Mouse (Mus musculus): ENCODE measurements at regions not wholly inside any gene's neighbourhood (a gene's known extent, or its start where the extent isn't known, plus 50 kb on each side); places are given as distances from the start of the nearest gene placed in this dataset.
A peak's percentile ranks its signal among the peaks of the same experiment; 100 is the strongest.
"Not testable (repeated sequence)": the region's sequence is repeated elsewhere in the genome, so short reads cannot be mapped to it uniquely, and the experiment has no call there.

DNA sequence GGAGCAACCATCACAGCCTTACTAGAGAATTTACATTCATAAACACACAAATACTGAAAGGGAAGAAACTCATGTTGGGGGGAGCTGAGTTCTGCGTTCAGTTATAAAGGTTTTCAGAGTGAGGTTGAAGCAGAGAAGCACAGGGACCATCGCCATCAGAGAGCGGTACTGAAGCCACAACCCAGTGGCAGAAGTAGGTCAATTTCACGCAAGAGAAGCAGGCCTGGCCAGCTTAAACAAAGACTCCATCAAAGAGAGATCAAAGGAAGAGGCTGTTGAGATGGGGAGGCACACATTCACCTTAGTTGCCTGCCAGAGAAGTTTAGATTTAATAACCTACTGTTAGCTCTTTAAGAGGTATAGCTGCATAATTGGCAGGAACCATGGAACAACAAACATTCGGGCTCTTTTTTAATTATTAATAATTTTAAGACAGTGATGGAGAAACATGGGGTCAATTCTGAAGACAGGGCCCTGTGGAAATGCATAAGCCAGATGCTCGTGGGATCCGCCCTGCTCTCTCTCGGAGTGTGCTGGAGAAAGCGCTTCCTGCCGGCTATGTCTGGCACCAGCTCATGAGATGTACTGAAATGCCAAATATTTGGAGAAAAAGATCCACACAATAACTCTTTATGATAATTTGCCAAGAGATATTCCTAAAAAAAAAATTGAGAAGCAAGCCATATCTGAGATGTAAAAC is 119.8 kb upstream of the Creb1 start:
- WGBS: 87% methylated on average over 10 of the region's 10 CpGs
- Histone ChIP-seq H3K27me3 (ENCODE audit: insufficient read depth, poor library complexity, severe bottlenecking) (no peaks in the 10 kb centered on the region), H3K4me1 (replicated peaks) (no peaks in the 10 kb centered on the region), H3K27ac (no peak overlapping the region), H3K4me3 (no peak overlapping the region), H3K36me3 (no peaks in the 10 kb centered on the region), H3K9me3 (no peaks in the 10 kb centered on the region)
- no peak for DNase-seq (ENCODE audit: low spot score)

DNA sequence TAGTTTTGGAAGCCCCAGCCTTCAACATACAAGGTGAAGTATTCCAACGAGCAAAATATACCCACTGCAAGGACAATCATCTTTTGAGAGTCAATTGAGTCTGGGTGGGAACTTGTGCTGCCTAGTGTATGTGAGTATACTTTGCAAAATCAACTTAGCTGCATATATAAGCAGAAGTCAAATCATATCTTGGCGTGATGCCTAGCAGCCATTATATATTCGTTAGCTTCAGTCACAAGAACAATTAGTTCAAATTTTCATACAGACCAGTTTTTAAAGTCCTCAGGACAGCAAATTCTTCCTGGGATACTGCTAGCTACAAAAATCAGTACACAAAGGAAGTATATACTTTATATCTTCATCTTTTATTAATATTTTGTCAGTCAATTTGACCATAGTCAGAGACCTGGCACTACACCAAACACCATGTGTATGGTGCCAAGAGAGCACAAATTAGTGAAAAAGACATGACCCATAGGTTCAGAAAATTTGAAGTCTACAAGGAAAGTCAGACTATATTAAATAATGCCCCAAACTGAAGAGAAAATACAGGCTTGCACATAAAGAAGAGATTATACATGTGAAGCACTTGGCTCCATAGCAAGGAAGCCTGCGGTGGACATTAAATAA is 120.5 kb upstream of the Creb1 start:
- DNase-seq (ENCODE audit: low spot score): no peak
- WGBS: 93% methylated on average over 4 of the region's 4 CpGs
- no peaks in the 10 kb centered on the region for H3K9me3 ChIP-seq
- H3K36me3 ChIP-seq: no peaks in the 10 kb centered on the region
- H3K4me1 ChIP-seq (replicated peaks): no peaks in the 10 kb centered on the region
- H3K4me3 ChIP-seq: no peak overlapping the region
- no peaks in the 10 kb centered on the region for H3K27me3 ChIP-seq (ENCODE audit: insufficient read depth, poor library complexity, severe bottlenecking)
- no peak overlapping the region for H3K27ac ChIP-seq

DNA sequence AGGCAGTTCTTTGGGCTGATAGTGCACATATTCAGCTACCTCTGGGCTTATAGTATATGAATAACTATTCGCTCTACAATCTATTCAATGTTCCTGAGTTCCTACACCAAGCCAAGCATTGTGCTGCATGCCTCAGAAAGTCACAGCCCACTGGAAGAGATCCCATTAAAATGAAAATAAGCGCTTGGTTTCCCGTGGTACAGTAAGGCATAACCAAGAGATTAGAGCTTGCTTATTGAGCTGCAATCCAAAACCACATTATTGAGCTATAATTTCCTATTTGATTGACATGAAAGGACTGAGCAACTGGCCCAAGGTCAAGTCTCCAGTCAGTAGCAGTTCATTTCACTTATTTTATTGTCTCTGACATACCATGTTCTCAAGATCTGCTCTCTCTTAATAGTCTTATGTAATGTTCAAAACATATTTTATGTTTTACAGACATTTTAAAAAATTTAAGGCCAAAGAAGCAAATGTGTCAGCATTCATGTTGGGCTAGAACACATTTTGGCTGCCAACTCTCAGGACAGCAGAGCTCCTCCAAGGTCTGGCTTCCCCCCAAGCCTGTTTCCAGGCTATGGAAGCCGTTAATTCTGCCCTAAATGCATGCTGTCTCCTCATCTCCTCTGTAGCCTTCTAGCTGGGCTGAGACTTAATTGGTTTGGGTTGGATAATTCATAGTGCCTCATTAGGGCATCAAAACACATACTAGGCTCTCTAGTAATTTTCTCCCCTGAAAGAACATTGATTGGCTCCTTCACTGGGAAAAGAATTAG is 123.5 kb upstream of the Creb1 start:
- WGBS: 83% methylated on average over 4 of the region's 4 CpGs
- H3K27ac ChIP-seq: no peak overlapping the region
- no peak overlapping the region for H3K4me3 ChIP-seq
- DNase-seq (ENCODE audit: low spot score): no peak
- no peaks in the 10 kb centered on the region for H3K4me1 ChIP-seq (replicated peaks)
- H3K9me3 ChIP-seq: no peaks in the 10 kb centered on the region
- no peaks in the 10 kb centered on the region for H3K27me3 ChIP-seq (ENCODE audit: insufficient read depth, poor library complexity, severe bottlenecking)
- H3K36me3 ChIP-seq: no peaks in the 10 kb centered on the region

DNA sequence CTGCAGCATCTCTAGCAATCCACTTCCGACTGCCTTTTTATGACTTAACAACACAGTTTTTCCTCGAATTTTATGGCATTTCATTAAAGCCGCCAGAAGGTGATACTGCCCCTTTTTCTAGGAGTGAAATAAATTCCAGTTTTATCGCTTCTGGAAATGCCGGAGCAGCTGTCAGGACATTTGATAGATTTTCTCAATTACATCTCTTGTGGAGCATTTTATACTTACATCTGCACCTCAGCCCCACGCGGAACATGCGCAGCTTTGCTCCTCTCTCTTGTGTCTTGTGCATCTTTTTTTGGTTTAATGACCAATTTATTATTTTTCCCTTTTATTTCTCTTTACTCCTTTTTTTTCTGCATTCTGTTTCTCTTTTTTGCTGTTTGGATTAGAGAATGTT is 140.9 kb upstream of the Creb1 start:
- Histone ChIP-seq H3K27ac (no peak overlapping the region), H3K4me1 (replicated peaks) (no peaks in the 10 kb centered on the region), H3K36me3 (no peaks in the 10 kb centered on the region), H3K27me3 (ENCODE audit: insufficient read depth, poor library complexity, severe bottlenecking) (no peaks in the 10 kb centered on the region), H3K4me3 (no peak overlapping the region), H3K9me3 (no peaks in the 10 kb centered on the region)
- DNase-seq (ENCODE audit: low spot score): no peak
- WGBS: 92% methylated on average over 8 of the region's 8 CpGs

DNA sequence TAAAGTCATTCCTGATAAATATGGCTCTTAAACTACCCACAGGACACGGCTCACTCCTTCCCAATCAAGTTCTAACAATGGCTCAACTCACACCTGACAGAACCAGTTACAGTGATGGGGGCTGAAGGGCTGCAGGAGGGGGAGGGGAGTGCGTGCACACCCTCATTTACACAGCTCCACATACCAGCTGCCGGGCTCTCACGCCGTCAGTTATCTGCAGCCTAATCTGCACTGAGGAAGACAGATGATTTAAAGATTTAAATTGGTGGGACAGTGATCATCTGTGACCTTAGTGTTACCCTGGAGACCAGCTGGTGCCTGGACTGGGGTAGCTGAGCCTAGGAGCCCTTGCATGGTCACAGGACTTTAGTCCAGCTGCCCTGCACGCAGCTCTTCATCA is 151.2 kb upstream of the Creb1 start:
- peak; percentile 63 for DNase-seq (ENCODE audit: low spot score)
- H3K27ac ChIP-seq: peak overlapping the region; percentile 26; the same call in 1 of the 2 replicates
- WGBS: 49% methylated on average over 6 of the region's 6 CpGs

DNA sequence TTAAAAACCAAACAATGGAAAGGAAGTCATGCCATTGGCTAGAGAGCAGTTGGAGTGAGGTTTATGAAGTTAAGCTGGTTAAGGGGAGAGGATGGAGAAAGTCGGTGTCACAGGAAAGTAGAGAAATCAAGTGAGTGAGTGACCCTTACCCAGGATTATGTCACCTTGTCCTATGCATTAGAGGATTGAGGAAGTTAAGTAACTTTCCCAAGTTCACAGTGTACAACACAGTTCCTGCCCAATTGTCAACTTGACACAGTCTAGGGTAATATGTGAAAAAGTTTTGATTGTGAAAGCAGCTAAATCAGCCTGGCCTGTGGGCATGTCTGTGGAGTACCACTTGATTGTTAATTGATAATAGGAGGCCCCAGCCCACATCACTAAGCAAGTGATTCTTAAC is 156.0 kb upstream of the Creb1 start:
- not testable (repeated sequence) for H3K27me3 ChIP-seq (ENCODE audit: insufficient read depth, poor library complexity, severe bottlenecking); H3K36me3 ChIP-seq; H3K9me3 ChIP-seq; H3K27ac ChIP-seq; H3K4me3 ChIP-seq; DNase-seq (ENCODE audit: low spot score)
- H3K4me1 ChIP-seq (replicated peaks): peaks cover 13% of the 10 kb centered on the region
- WGBS: 95% methylated on average over 1 of the region's 1 CpGs

More for the DNA sequence above, 151.2 kb upstream of the Creb1 start:
- no peak overlapping the region for H3K4me3 ChIP-seq
- peaks cover 18% of the 10 kb centered on the region for H3K4me1 ChIP-seq (replicated peaks)
- no peaks in the 10 kb centered on the region for H3K27me3 ChIP-seq (ENCODE audit: insufficient read depth, poor library complexity, severe bottlenecking)
- H3K36me3 ChIP-seq: no peaks in the 10 kb centered on the region
- no peaks in the 10 kb centered on the region for H3K9me3 ChIP-seq

DNA sequence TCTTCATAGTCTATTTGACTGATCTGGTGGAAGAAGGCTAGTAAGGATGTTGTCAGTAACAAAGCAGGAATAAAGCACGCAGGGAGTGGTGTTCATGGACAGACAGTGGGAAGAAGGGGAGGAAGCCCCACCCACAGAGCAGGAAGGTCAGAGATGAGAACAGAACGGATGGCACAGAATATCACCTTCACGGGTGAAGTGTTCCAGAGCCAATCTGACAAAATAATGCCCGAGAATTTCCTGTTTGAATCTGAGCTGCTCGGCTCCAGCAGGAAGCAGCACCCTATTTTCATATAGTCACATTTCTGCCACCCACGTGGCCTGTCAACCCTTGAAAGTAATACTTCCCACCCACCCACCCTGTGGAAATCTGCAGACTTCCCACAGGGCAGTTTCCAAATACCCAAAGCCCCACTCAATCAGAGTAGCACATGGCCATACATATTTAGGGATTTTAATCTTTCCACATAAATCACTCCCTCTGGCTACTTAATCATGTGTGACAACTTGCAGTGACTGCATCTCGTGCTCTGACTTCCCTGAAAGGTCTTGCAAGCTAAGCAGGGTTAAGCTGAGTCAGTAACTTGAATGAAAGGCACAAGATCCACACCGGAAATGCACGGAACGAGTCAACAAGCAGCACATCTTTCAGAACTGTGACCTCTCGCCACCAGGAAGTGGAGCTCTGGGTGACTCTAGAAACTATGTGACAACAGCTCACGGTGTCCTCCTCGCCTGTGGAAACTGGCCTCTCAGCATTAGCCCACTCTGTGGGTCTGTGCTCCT is 158.0 kb upstream of the Creb1 start:
- 67% methylated on average over 13 of the region's 13 CpGs for WGBS
- H3K27me3 ChIP-seq (ENCODE audit: insufficient read depth, poor library complexity, severe bottlenecking): no peaks in the 10 kb centered on the region
- H3K4me3 ChIP-seq: no peak overlapping the region
- DNase-seq (ENCODE audit: low spot score): no peak
- no peak overlapping the region for H3K27ac ChIP-seq
- no peaks in the 10 kb centered on the region for H3K36me3 ChIP-seq
- no peaks in the 10 kb centered on the region for H3K4me1 ChIP-seq (replicated peaks)
- peaks cover 6% of the 10 kb centered on the region; the same call in 1 of the 2 replicates for H3K9me3 ChIP-seq

DNA sequence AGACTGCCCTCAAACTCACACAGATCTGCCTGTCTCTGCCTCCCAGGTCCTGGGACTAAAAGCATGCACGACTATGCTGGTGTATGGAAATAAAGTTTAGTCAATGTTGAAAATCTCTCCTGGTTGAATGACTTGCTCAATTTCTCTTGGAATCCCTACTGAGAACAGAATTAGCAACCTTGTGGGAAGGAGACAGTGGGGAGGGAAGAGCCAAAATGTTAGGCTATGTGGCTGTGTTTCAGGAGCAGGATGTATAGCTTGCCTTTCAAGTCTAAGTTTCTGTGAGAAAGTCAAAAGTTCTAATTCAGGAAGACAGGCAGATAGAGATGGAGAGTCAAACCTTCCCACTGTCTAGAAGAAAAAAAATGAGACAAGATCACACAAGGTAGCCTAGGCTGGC is 168.3 kb upstream of the Creb1 start:
- Histone ChIP-seq H3K4me1 (replicated peaks) (no peaks in the 10 kb centered on the region), H3K9me3 (no peaks in the 10 kb centered on the region), H3K27ac (no peak overlapping the region), H3K36me3 (no peaks in the 10 kb centered on the region), H3K27me3 (ENCODE audit: insufficient read depth, poor library complexity, severe bottlenecking) (no peaks in the 10 kb centered on the region), H3K4me3 (no peak overlapping the region)
- WGBS: 89% methylated on average over 1 of the region's 1 CpGs
- DNase-seq (ENCODE audit: low spot score): no peak

DNA sequence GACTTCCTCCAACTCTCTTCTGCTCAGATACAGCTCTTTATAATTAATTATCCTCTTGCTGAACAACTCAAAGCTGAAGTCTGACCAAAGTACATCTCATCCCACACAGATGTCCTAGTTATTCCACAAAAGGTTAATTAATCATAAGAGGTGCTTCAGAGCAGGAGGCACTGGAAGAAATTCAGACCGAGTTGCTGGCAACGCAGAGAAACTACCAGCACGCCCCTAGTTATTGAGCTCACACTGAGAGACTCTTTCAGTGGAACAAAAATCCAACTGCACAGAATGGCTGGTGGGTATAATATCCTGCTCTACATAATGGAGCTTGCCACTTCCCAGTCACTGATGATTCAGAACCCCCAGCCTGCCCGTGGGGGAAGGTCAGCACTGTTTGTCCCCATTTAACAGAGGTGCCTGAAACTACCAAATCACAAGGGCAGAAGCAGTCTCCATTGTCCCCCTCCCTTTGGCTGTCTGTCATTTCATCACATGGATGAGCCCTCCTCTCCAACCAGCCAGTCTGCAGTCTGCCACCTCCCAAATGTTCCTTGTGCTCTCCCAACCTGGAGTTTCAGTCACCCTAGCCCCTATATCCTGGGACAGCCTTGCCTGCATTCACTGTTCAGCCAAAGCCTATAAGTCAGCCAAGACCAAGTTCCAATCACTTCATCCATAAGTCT is 170.3 kb upstream of the Creb1 start:
- Histone ChIP-seq H3K36me3 (no peaks in the 10 kb centered on the region), H3K9me3 (no peaks in the 10 kb centered on the region), H3K27ac (no peak overlapping the region), H3K27me3 (ENCODE audit: insufficient read depth, poor library complexity, severe bottlenecking) (no peaks in the 10 kb centered on the region), H3K4me1 (replicated peaks) (no peaks in the 10 kb centered on the region), H3K4me3 (no peak overlapping the region)
- 75% methylated on average over 4 of the region's 4 CpGs for WGBS
- no peak for DNase-seq (ENCODE audit: low spot score)

DNA sequence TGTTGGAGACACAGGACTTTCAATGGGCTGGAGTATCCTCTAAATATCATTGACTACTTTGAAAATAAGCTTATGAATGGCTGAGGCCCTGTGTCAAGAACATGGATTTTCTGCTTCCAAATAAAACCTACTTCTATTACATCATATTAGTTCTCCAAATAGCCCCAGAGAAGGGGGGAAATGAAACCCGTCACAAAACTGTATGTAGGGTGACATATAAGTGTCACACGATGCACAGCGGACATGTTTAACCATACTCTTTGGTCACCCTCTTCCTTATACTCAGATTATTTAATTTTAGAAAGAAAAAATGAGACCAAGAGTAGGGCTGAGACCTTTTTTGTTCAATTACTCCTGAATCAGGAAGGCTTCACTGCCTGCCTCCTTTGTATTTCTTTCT is 189.2 kb upstream of the Creb1 start:
- H3K27me3 ChIP-seq (ENCODE audit: insufficient read depth, poor library complexity, severe bottlenecking): no peaks in the 10 kb centered on the region
- no peak overlapping the region for H3K4me3 ChIP-seq
- H3K4me1 ChIP-seq (replicated peaks): peaks cover 21% of the 10 kb centered on the region
- H3K27ac ChIP-seq: no peak overlapping the region
- no peaks in the 10 kb centered on the region for H3K36me3 ChIP-seq
- DNase-seq (ENCODE audit: low spot score): no peak
- 58% methylated on average over 3 of the region's 3 CpGs for WGBS
- H3K9me3 ChIP-seq: no peaks in the 10 kb centered on the region

DNA sequence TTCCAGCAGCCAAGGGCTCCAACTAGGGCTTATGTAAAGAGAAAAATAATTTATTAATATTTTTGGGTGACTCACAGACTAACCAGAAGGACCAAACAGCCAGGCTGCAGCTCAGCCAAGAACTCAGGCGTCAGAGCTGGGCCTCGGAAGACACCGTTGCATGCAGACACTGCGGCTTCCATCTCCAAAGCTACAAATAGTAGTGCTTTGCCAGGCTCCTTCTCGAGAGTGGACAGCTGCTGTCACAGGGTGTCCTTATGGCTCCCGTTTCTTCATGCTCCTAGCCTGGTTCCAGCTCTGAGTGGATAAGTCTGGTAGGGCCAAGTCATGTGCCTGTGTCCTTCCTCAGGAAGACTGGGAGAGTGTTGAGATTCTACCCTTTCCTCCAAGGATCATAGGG is 190.8 kb upstream of the Creb1 start:
- H3K27ac ChIP-seq: no peak overlapping the region
- no peaks in the 10 kb centered on the region for H3K9me3 ChIP-seq
- H3K4me3 ChIP-seq: no peak overlapping the region
- H3K27me3 ChIP-seq (ENCODE audit: insufficient read depth, poor library complexity, severe bottlenecking): no peaks in the 10 kb centered on the region
- H3K36me3 ChIP-seq: no peaks in the 10 kb centered on the region
- DNase-seq (ENCODE audit: low spot score): no peak
- H3K4me1 ChIP-seq (replicated peaks): peaks cover 33% of the 10 kb centered on the region
- 93% methylated on average over 6 of the region's 6 CpGs for WGBS

DNA sequence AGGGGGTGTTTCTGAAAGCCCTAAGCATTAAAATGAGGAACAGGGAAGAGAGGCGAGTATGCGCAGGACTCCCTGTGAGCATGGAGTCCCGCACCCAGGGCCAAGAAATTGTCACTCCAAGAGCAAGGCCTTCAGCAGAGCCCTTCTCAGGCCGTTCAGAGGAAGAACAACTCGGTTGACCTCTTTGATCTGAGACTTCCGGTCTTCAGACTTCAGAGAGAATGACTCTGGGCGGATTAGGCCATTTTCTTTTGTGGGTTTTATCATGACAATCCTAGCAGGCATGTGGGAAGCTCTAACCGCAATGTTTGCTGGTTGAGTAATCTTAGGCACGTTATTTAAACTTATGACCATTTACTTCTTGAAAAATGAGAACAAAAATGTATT is 193.9 kb upstream of the Creb1 start:
- no peaks in the 10 kb centered on the region for H3K27me3 ChIP-seq (ENCODE audit: insufficient read depth, poor library complexity, severe bottlenecking)
- no peaks in the 10 kb centered on the region for H3K36me3 ChIP-seq
- no peak overlapping the region for H3K4me3 ChIP-seq
- H3K9me3 ChIP-seq: no peaks in the 10 kb centered on the region
- peaks cover 23% of the 10 kb centered on the region for H3K4me1 ChIP-seq (replicated peaks)
- WGBS: 49% methylated on average over 9 of the region's 9 CpGs
- DNase-seq (ENCODE audit: low spot score): no peak
- 0 out of 2 replicates have a peak overlapping the region, but pooled peaks have one; percentile 0 for H3K27ac ChIP-seq

Measured in hindbrain, embryonic 10.5 days (tissue).